Mouse (Mus musculus) testis, adult 2 months (tissue): ENCODE results near the gene Cbr3. TPM values are rescaled to one million over a fixed set of nuclear protein-coding genes. Genes with fewer than 3 reads are reported as not detected.

Experiments used
- H3K27ac ChIP-seq: fragments of 200-500 bp; 2 replicates; pipeline ENCODE4 v1.5.1; 2012; ENCODE audit warnings: low read depth, low read length; ENCODE audit not compliant: control insufficient read depth, insufficient read depth
- H3K27me3 ChIP-seq: fragments of 200-500 bp; 2 replicates; pipeline ENCODE4 v1.6.1; 2012; ENCODE audit warnings: mild to moderate bottlenecking, low read length, moderate library complexity; ENCODE audit not compliant: control insufficient read depth, insufficient read depth
- H3K36me3 ChIP-seq: fragments of 200-500 bp; 2 replicates; pipeline ENCODE4 v1.6.1; 2012; ENCODE audit warnings: mild to moderate bottlenecking, low read length; ENCODE audit not compliant: control insufficient read depth, insufficient read depth
- H3K4me1 ChIP-seq: fragments of 200-500 bp; 2 replicates; pipeline ENCODE4 v1.6.1; 2012; ENCODE audit warnings: low read length; ENCODE audit not compliant: control insufficient read depth, insufficient read depth
- H3K4me3 ChIP-seq: fragments of 200-500 bp; 2 replicates; pipeline ENCODE4 v1.5.1; 2012; ENCODE audit warnings: low read depth, mild to moderate bottlenecking, low read length, moderate library complexity, mixed read lengths; ENCODE audit not compliant: control insufficient read depth
- CTCF ChIP-seq: fragments of 200-500 bp; IDR thresholded peaks from 2 replicates; pipeline ENCODE4 v1.5.1; 2012; ENCODE audit warnings: low read depth, mild to moderate bottlenecking, inconsistent platforms, low read length, moderate library complexity; ENCODE audit not compliant: control insufficient read depth, insufficient read depth, insufficient replicate concordance
- POLR2A ChIP-seq: fragments of 200-500 bp; IDR thresholded peaks from 2 replicates; pipeline ENCODE4 v1.6.1; 2012; ENCODE audit warnings: low read depth, mild to moderate bottlenecking, inconsistent platforms, low read length, moderate library complexity; ENCODE audit not compliant: control insufficient read depth
- polyA plus RNA-seq: library from polyadenylated mRNA; depleted of rRNA; stranded (reverse); fragments of >200 nt; gene quantifications from 2 replicates; pipeline ENCODE4 v1.2.3, GENCODE M21; 2012

Gene Cbr3
- polyA plus RNA-seq, 1 experiment: 1.3 TPM

GRCm38 (mm10) chr16:93686421-93686820 lies 3.4 kb downstream of the Cbr3 start:
- Histone ChIP-seq H3K27me3 (0 out of 2 replicates have a peak, but pooled peaks cover 3% of the 10 kb centered on the region), H3K36me3 (no peaks in the 10 kb centered on the region), H3K4me1 (peaks cover 15% of the 10 kb centered on the region), H3K27ac (no peak overlapping the region), H3K4me3 (no peak overlapping the region)
- TF ChIP-seq CTCF (no peak), POLR2A (no peak)

- H3K36me3 ChIP-seq: no peaks in the 10 kb centered on the region
- H3K4me3 ChIP-seq: no peak overlapping the region
- H3K27ac ChIP-seq: no peak overlapping the region
- H3K4me1 ChIP-seq: peaks cover 14% of the 10 kb centered on the region
- TF ChIP-seq POLR2A (no peak; the same call in 1 of the 2 replicates), CTCF (no peak)
- H3K27me3 ChIP-seq: 0 out of 2 replicates have a peak, but pooled peaks cover 3% of the 10 kb centered on the region
Measured at GRCm38 (mm10) chr16:93686945-93687344, 3.9 kb downstream of the Cbr3 start.

- Histone ChIP-seq H3K27ac (no peak overlapping the region), H3K27me3 (no peaks in the 10 kb centered on the region), H3K36me3 (no peaks in the 10 kb centered on the region), H3K4me3 (no peak overlapping the region), H3K4me1 (no peaks in the 10 kb centered on the region; the same call in 1 of the 2 replicates)
- TF ChIP-seq CTCF (no peak), POLR2A (no peak)
Measured at GRCm38 (mm10) chr16:93691206-93691841, 8.3 kb downstream of the Cbr3 start.

- no peak overlapping the region for H3K4me3 ChIP-seq
- H3K27ac ChIP-seq: no peak overlapping the region
- TF ChIP-seq POLR2A: no peak
- no peak for TF ChIP-seq CTCF
- no peaks in the 10 kb centered on the region for H3K27me3 ChIP-seq
- H3K4me1 ChIP-seq: no peaks in the 10 kb centered on the region; the same call in 1 of the 2 replicates
- no peaks in the 10 kb centered on the region for H3K36me3 ChIP-seq
Measured at GRCm38 (mm10) chr16:93692744-93693143, 9.7 kb downstream of the Cbr3 start.

- H3K27me3 ChIP-seq: no peaks in the 10 kb centered on the region
- TF ChIP-seq CTCF: no peak
- no peak for TF ChIP-seq POLR2A
- no peak overlapping the region for H3K27ac ChIP-seq
- H3K4me3 ChIP-seq: no peak overlapping the region
- H3K36me3 ChIP-seq: no peaks in the 10 kb centered on the region
- peaks cover 3% of the 10 kb centered on the region for H3K4me1 ChIP-seq
Measured at GRCm38 (mm10) chr16:93707116-93707515, 24.1 kb downstream of the Cbr3 start.

GRCm38 (mm10) chr16:93709217-93709616 lies 26.2 kb downstream of the Cbr3 start:
- no peak overlapping the region for H3K4me3 ChIP-seq
- H3K27ac ChIP-seq: no peak overlapping the region
- no peaks in the 10 kb centered on the region for H3K36me3 ChIP-seq
- TF ChIP-seq POLR2A (no peak), CTCF (no peak)
- H3K27me3 ChIP-seq: no peaks in the 10 kb centered on the region
- H3K4me1 ChIP-seq: peaks cover 3% of the 10 kb centered on the region

GRCm38 (mm10) chr16:93710924-93711323 lies 27.9 kb downstream of the Cbr3 start:
- no peaks in the 10 kb centered on the region for H3K36me3 ChIP-seq
- peak overlapping the region; percentile 96 for H3K4me3 ChIP-seq
- peaks cover 6% of the 10 kb centered on the region for H3K4me1 ChIP-seq
- TF ChIP-seq CTCF (peak; percentile 62; the same call in 1 of the 2 replicates), POLR2A (no peak)
- H3K27ac ChIP-seq: peak overlapping the region; percentile 83
- H3K27me3 ChIP-seq: no peaks in the 10 kb centered on the region
